Mouse (Mus musculus) cerebellum, adult 9-10 months (tissue): ENCODE measurements at regions not wholly inside any gene's neighbourhood (a gene's known extent, or its start where the extent isn't known, plus 50 kb on each side); places are given as distances from the start of the nearest gene placed in this dataset.
"Not testable (repeated sequence)": the region's sequence is repeated elsewhere in the genome, so short reads cannot be mapped to it uniquely, and the experiment has no call there.

ENCODE experiments used
- DNase-seq: peaks from one replicate; pipeline ENCODE4 v3.0.0; 2022

GRCm38 (mm10) chr3:50643068-50643467, 199.7 kb upstream of the Slc7a11 start:
- no peak for DNase-seq

- DNase-seq = no peak
Measured at GRCm38 (mm10) chr3:50639907-50640323, 196.5 kb upstream of the Slc7a11 start.

- DNase-seq = no peak
Measured at GRCm38 (mm10) chr3:50634457-50635075, 191.2 kb upstream of the Slc7a11 start.

GRCm38 (mm10) chr3:50631286-50631685, 187.9 kb upstream of the Slc7a11 start:
- DNase-seq = no peak

GRCm38 (mm10) chr3:50628092-50628696, 184.8 kb upstream of the Slc7a11 start:
- DNase-seq = no peak

- DNase-seq = not testable (repeated sequence)
Measured at GRCm38 (mm10) chr3:50621176-50621575, 177.8 kb upstream of the Slc7a11 start.

GRCm38 (mm10) chr3:50619061-50619460, 175.6 kb upstream of the Slc7a11 start:
- DNase-seq = no peak

- DNase-seq = no peak
Measured at GRCm38 (mm10) chr3:50615384-50616285, 172.2 kb upstream of the Slc7a11 start.

GRCm38 (mm10) chr3:50613011-50613410, 169.6 kb upstream of the Slc7a11 start:
- DNase-seq = peak; percentile 44

GRCm38 (mm10) chr3:50609341-50610012, 166.1 kb upstream of the Slc7a11 start:
- DNase-seq = no peak

- no peak for DNase-seq
Measured at GRCm38 (mm10) chr3:50607736-50608135, 164.3 kb upstream of the Slc7a11 start.

- DNase-seq = peak; percentile 85
Measured at GRCm38 (mm10) chr3:50606986-50607385, 163.6 kb upstream of the Slc7a11 start.

GRCm38 (mm10) chr3:50605750-50606149, 162.3 kb upstream of the Slc7a11 start:
- DNase-seq = no peak

- no peak for DNase-seq
Measured at GRCm38 (mm10) chr3:50603182-50603581, 159.8 kb upstream of the Slc7a11 start.

GRCm38 (mm10) chr3:50595732-50596131, 152.3 kb upstream of the Slc7a11 start:
- no peak for DNase-seq

- no peak for DNase-seq
Measured at GRCm38 (mm10) chr3:50584323-50584722, 140.9 kb upstream of the Slc7a11 start.

GRCm38 (mm10) chr3:50583475-50583874, 140.1 kb upstream of the Slc7a11 start:
- DNase-seq = no peak

GRCm38 (mm10) chr3:50574388-50574787, 131.0 kb upstream of the Slc7a11 start:
- no peak for DNase-seq

GRCm38 (mm10) chr3:50570027-50570426, 126.6 kb upstream of the Slc7a11 start:
- no peak for DNase-seq

- no peak for DNase-seq
Measured at GRCm38 (mm10) chr3:50569565-50569964, 126.2 kb upstream of the Slc7a11 start.

- DNase-seq = no peak
Measured at GRCm38 (mm10) chr3:50554150-50554549, 110.7 kb upstream of the Slc7a11 start.

- no peak for DNase-seq
Measured at GRCm38 (mm10) chr3:50548568-50548967, 105.2 kb upstream of the Slc7a11 start.

GRCm38 (mm10) chr3:50530654-50531053, 87.2 kb upstream of the Slc7a11 start:
- no peak for DNase-seq
